Mouse (Mus musculus) olfactory bulb, adult 2 months (tissue): ENCODE data around the gene Txnrd1. TPM values are rescaled to one million over a fixed set of nuclear protein-coding genes. Genes with fewer than 3 reads are reported as not detected.

Source experiments
- H3K27ac ChIP-seq: fragments of 200-500 bp; 2 replicates; pipeline ENCODE4 v1.5.1; 2012; ENCODE audit warnings: low read depth, low read length; ENCODE audit not compliant: insufficient read depth
- H3K4me1 ChIP-seq: fragments of 200-500 bp; 2 replicates; pipeline ENCODE4 v1.6.1; 2012; ENCODE audit warnings: low read length; ENCODE audit not compliant: control insufficient read depth, insufficient read depth
- H3K4me3 ChIP-seq: fragments of 200-500 bp; 2 replicates; pipeline ENCODE4 v1.5.1; 2012; ENCODE audit warnings: mild to moderate bottlenecking, low read depth, low read length, moderate library complexity; ENCODE audit not compliant: insufficient read depth
- CTCF ChIP-seq: fragments of 200-500 bp; IDR thresholded peaks from 2 replicates; pipeline ENCODE4 v1.5.1; 2012; ENCODE audit warnings: low read depth, mild to moderate bottlenecking, low read length, moderate library complexity; ENCODE audit not compliant: insufficient read depth
- POLR2A ChIP-seq: fragments of 200-500 bp; IDR thresholded peaks from 2 replicates; pipeline ENCODE4 v1.6.1; 2012; ENCODE audit warnings: mild to moderate bottlenecking, low read depth, low read length, moderate library complexity; ENCODE audit not compliant: insufficient read depth
- WGBS: fragments of 180-500 bp; shearing (Covaris S2); methylation state at CpG from one replicate; pipeline ENCODE4 v1.1.7; 2018; 5-methylcytosine and 5-hydroxymethylcytosine counted together
- polyA plus RNA-seq: library from polyadenylated mRNA; stranded (reverse); fragments of >200 nt; gene quantifications from 2 replicates; pipeline ENCODE4 v1.2.4, GENCODE M21; 2012; ENCODE audit warnings: low replicate concordance; ENCODE audit not compliant: missing spikeins, insufficient read depth, insufficient read length

Gene Txnrd1
- polyA plus RNA-seq: not detected in 2 replicates

GRCm38 (mm10) chr10:82833926-82834325 lies at the start of gene Txnrd1:
Txnrd1 (plus strand) TSS chr10:82833951.
- TF ChIP-seq CTCF (no peak), POLR2A (no peak)
- no peak within 1 kb of the TSS for H3K27ac ChIP-seq
- no peak within 1 kb of the TSS for H3K4me3 ChIP-seq
- 80% methylated on average over 9 of the region's 9 CpGs for WGBS
- no peaks in the 10 kb centered on the region for H3K4me1 ChIP-seq

DNA sequence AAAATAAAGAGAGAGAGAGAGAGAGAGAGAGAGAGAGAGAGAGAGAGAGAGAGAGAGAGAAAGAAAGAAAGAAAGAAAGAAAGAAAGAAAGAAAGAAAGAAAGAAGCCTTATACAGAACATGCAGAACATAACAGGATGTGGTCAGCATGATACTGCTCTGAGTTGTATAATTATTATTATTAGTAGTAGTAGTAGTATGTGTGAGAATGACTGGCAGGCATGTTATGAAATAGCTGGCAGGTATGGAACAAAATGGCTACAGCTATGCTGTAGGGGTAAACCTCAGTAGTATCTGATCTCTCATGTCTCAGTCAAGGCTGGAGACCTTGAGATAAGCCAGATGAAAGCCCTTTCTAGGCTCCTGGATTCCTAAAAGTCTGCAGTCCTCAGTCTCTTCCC lies 44.6 kb upstream of the Txnrd1 start:
- Histone ChIP-seq H3K27ac (no peak overlapping the region), H3K4me3 (no peak overlapping the region), H3K4me1 (no peaks in the 10 kb centered on the region)
- no peak for TF ChIP-seq CTCF
- no peak for TF ChIP-seq POLR2A

- WGBS: 91% methylated on average over 5 of the region's 5 CpGs
- Histone ChIP-seq H3K27ac (no peak overlapping the region), H3K4me1 (peaks cover 7% of the 10 kb centered on the region), H3K4me3 (no peak overlapping the region)
- TF ChIP-seq CTCF: no peak
Observed at GRCm38 (mm10) chr10:82790504-82790903, 43.2 kb upstream of the Txnrd1 start.

DNA sequence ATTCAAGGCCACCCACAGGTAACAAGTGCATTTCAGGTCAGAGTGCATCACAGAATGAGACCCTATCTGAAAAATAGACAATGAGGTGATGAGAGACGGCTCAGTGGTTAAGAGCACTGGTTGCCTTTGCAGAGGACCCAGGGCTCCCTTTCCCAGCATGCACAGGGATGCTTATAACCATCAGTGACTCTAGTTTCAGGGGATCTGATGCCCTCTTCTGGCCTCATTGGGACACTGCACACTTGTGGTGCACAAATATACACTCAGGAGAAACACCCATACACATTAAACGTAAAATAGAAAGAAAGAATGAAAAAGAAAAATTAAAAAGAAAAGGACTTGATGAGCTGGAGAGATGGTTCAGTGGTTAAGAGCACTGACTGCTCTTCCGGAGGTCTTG lies 42.0 kb upstream of the Txnrd1 start:
- Histone ChIP-seq H3K4me3 (no peak overlapping the region), H3K27ac (no peak overlapping the region), H3K4me1 (peaks cover 12% of the 10 kb centered on the region)
- TF ChIP-seq POLR2A (no peak), CTCF (no peak)
- WGBS: 96% methylated on average over 3 of the region's 3 CpGs

GRCm38 (mm10) chr10:82792311-82792710 lies 41.4 kb upstream of the Txnrd1 start:
- 86% methylated on average over 2 of the region's 2 CpGs for WGBS

GRCm38 (mm10) chr10:82795071-82795731 lies 38.5 kb upstream of the Txnrd1 start:
- H3K4me1 ChIP-seq: peaks cover 12% of the 10 kb centered on the region
- 18% methylated on average over 15 of the region's 15 CpGs for WGBS
- no peak overlapping the region for H3K27ac ChIP-seq
- TF ChIP-seq POLR2A (no peak), CTCF (no peak)
- H3K4me3 ChIP-seq: peak overlapping the region; percentile 9; the same call in 1 of the 2 replicates

More at GRCm38 (mm10) chr10:82792311-82792710, 41.4 kb upstream of the Txnrd1 start:
- TF ChIP-seq POLR2A (no peak), CTCF (no peak)
- H3K4me1 ChIP-seq: peaks cover 12% of the 10 kb centered on the region
- no peak overlapping the region for H3K4me3 ChIP-seq
- no peak overlapping the region for H3K27ac ChIP-seq

- Histone ChIP-seq H3K4me3 (peak overlapping the region; percentile 9; the same call in 1 of the 2 replicates), H3K4me1 (peaks cover 12% of the 10 kb centered on the region), H3K27ac (no peak overlapping the region)
- 38% methylated on average over 8 of the region's 8 CpGs for WGBS
- TF ChIP-seq CTCF: no peak
Observed at GRCm38 (mm10) chr10:82795767-82796166, 38.0 kb upstream of the Txnrd1 start.

GRCm38 (mm10) chr10:82796471-82797118 lies 37.2 kb upstream of the Txnrd1 start:
- no peak for TF ChIP-seq CTCF
- TF ChIP-seq POLR2A: no peak
- peak overlapping the region; percentile 7; the same call in 1 of the 2 replicates for H3K27ac ChIP-seq
- 33% methylated on average over 12 of the region's 12 CpGs for WGBS
- H3K4me3 ChIP-seq: no peak overlapping the region
- peaks cover 12% of the 10 kb centered on the region for H3K4me1 ChIP-seq

DNA sequence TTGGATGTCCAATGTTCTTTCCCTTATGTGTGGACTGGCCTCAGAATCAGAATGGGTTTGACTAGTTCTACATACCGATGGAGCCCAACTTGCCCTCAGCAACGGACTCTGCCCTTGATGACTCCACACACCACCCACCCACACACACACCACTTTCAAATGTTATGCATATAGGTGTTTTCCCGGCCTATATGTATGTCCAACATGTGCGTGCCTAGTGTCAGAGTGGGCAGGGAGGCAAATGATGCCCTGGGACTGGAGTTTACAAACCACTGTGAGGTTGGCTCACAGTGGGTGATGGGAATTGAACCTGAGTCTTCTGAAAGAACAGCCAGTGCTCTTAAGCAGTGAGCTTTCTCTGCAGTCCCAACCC lies 36.6 kb upstream of the Txnrd1 start:
- Histone ChIP-seq H3K4me1 (peaks cover 12% of the 10 kb centered on the region), H3K27ac (0 out of 2 replicates have a peak overlapping the region, but pooled peaks have one; percentile 7), H3K4me3 (no peak overlapping the region)
- WGBS: 82% methylated on average over 4 of the region's 4 CpGs
- TF ChIP-seq POLR2A (no peak), CTCF (no peak)
